Mouse (Mus musculus) kidney, postnatal 36 days (tissue): Measurements from ENCODE around the gene Gm21988.

ENCODE experiments used
- DNase-seq, 2 experiments: peaks; one replicate each; pipeline ENCODE4 v3.0.0; 2021 to 2022; ENCODE audit warnings: mixed read lengths in 2 of 2

Gm21988 gene

GRCm38 (mm10) chr11:70239541-70240279 lies at the start of gene Gm21988, which contains the start of gene Rnasek:
Gene Gm21988 (minus strand): TSS chr11:70239830.
Gene Rnasek (minus strand): TSS chr11:70239842.
- peak; percentile 84 to 89 for DNase-seq

- DNase-seq = peak in 1 of 2 experiments; percentile 50
Observed at GRCm38 (mm10) chr11:70289236-70289635, 49.6 kb upstream of the Gm21988 start.

DNA sequence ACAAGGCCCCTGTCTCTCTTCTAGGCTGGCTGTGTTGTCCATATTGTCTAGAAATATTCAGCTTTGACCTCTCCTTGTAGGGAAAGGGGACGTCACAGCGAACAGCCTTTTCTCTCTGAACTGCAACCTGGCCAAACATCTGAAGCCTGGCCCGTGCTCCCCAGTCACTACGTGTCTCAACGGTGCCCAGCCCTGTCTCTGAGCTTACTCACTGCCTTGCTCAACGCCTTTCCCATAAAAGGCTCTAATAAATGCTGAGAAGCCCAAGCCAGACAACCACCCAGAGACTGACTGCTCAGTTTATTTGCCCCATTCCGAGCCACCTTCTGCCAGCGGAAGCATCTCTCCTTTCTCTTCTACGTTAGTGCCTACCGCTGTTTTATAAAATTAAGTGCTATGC lies 48.5 kb upstream of the Gm21988 start:
- no peak for DNase-seq

GRCm38 (mm10) chr11:70285686-70286085 lies 46.1 kb upstream of the Gm21988 start:
- DNase-seq = no peak

GRCm38 (mm10) chr11:70284757-70285156 lies 45.1 kb upstream of the Gm21988 start:
- DNase-seq = no peak

- peak; percentile 40 to 59 for DNase-seq
Observed at GRCm38 (mm10) chr11:70283666-70284065, 44.0 kb upstream of the Gm21988 start.

- peak; percentile 24 to 49 for DNase-seq
Observed at GRCm38 (mm10) chr11:70280441-70280840, 40.8 kb upstream of the Gm21988 start.

- DNase-seq = no peak
Observed at GRCm38 (mm10) chr11:70278961-70279360, 39.3 kb upstream of the Gm21988 start.

DNA sequence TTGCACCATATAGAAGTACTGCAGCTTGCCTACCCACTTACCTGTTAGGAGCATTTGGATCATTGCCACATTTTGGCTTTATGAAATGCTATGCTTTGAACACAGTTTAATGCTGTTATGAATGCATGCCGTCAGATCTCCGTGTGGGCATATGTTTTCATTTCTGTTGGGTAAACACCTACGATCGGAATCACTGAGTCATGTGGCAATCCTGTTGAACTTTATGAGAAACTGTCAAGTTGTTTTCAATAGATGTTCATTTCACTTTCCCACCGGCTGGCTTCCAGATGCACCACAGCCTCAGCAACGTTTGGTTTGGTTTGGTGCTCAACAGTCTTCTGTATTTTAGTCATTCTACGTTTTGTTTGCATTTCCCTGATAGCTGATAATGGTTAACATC lies 32.0 kb upstream of the Gm21988 start:
- DNase-seq = no peak

GRCm38 (mm10) chr11:70266405-70266804 lies 26.8 kb upstream of the Gm21988 start:
- peak; percentile 27 to 28 for DNase-seq

- no peak for DNase-seq
Observed at GRCm38 (mm10) chr11:70265819-70266218, 26.2 kb upstream of the Gm21988 start.

- no peak for DNase-seq
Observed at GRCm38 (mm10) chr11:70265252-70265651, 25.6 kb upstream of the Gm21988 start.

- no peak for DNase-seq
Observed at GRCm38 (mm10) chr11:70259035-70259434, 19.4 kb upstream of the Gm21988 start.

- DNase-seq = peak; percentile 63 to 78
Observed at GRCm38 (mm10) chr11:70254931-70255531, 15.4 kb upstream of the Gm21988 start, which contains the start of gene Alox12. Gene Alox12 (minus strand): TSS chr11:70255353.

DNA sequence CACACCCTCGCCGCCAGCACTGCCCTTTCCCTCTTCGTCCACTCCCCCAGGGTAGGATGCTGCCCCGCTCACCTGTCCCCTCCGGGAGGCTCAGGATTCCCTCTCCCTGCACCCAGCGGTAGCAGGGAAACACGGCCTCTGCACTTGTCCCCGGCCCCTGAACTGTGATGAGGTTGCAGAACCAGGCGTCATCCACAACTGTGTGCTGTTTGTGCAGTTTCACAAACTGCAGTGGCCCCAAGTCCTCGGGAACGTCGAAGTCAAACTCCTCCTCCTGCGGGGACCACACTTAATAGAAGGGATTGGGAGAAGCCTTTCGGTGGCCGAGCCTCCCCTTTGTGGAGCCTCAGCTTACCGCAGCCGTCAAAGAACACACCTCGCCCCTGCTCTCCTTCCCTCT lies 14.7 kb upstream of the Gm21988 start:
- no peak for DNase-seq

DNA sequence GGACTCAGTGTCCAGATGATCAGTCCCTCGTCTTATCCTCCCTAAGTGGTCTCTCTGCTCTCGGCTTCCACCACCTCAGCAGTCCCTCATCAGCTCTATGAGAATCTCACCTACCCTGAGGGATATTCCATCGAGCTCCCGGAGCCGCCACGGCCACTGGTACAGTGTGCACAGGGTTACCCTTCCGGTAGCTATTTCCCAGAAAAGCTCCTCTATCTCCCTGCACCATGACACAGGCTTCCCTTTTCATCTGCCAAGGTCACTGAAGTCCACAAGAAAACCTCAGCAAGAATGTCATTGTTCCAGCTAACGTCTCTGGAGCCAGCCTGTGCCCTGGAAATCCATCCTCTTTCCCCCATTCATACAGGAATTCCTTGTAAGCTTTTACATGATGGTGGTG lies 12.2 kb upstream of the Gm21988 start:
- DNase-seq = no peak

GRCm38 (mm10) chr11:70250150-70250549 lies 10.5 kb upstream of the Gm21988 start:
- DNase-seq = no peak

DNA sequence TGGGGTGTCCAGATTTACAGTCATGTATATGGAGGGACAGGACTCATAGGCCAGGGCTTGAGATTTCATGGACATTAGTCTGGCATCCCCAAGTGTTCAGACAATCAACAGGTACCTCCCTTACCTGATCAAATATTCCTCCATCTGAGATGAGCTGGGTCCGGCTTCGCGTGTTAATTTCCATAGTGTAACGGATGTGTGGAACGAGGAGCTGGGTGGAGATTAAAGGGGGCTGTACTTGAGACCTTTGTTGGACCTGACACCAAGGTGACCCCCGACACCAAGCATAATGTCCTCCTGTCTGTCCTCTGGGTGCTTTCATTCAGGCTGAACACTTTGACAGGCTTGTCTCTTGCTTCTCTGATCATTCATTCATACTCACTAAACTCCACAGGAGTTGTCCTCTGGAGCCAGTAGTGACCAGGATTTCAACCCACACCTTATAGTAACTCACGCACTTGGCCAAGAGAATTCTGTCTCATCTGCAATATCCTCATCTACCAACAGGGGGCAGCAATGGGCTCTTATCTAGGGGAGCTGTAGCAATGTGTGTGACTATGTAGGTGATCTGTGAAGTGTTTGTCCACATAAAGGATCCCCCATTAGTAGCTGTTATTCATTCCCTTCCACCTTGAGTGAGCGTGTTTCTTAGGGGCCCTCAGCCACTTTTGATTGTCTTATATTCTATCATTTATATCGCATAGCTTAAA lies 7.7 kb upstream of the Gm21988 start:
- peak; percentile 64 to 87 for DNase-seq

DNA sequence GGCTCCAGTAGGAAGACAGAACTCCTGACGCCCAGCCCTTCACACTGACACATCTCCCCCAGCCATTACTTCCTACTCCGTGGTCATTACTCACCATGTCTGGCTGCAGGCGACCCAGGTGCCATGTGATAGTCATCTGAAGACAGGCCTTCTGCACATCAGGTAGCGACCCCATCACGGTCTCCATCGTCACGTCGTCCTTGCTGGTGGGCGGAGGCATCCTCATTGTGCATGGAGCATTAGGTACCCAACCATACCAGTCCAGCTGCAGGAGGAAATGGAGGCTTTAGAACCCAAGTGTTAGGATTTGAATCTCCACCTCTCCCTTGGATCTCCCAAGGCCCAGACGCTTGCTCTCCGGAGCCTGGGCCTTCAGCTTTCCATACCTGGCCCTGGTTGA lies 3.0 kb upstream of the Gm21988 start:
- DNase-seq = no peak

DNA sequence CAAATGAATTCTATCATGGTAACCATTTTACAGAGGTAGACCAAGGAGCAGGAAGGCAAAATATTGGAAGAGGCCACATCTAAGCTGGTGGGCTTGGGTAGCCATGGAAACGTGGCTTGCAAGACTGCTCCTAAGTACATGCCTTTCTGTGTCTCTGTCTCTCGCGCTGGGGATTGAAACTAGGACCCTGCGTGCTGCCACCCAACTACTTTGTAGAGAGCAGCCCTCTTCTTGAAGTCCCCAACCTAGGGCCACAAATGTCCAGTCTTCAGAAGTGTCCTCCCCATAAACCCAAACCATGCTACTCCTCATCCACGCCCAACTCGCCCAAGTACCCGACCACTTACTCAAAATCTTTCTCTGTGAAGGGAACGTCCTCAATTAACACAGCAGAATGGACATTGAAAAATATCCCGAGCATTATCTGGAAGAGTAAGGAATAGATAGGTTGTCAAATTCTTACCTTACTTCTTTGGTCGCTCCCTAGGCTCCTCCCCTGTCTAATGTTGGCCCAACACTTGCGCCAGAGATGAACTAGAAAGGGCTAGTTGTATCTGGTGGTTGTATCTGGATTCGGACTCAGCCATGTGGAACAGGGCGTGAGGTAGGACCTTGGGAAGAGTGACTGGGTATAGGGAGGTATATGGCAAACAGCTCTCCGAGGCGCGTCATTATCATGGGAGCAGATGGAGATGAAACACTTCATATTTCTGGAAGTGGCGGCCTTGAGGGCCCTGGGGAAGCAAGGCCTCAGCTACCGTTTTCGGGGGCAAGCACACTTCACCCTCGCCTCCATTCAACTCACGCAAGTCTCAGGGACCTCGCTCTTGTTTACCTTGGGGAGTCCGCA lies 814 bp downstream of the Gm21988 start:
- DNase-seq = peak; percentile 53 to 56

DNA sequence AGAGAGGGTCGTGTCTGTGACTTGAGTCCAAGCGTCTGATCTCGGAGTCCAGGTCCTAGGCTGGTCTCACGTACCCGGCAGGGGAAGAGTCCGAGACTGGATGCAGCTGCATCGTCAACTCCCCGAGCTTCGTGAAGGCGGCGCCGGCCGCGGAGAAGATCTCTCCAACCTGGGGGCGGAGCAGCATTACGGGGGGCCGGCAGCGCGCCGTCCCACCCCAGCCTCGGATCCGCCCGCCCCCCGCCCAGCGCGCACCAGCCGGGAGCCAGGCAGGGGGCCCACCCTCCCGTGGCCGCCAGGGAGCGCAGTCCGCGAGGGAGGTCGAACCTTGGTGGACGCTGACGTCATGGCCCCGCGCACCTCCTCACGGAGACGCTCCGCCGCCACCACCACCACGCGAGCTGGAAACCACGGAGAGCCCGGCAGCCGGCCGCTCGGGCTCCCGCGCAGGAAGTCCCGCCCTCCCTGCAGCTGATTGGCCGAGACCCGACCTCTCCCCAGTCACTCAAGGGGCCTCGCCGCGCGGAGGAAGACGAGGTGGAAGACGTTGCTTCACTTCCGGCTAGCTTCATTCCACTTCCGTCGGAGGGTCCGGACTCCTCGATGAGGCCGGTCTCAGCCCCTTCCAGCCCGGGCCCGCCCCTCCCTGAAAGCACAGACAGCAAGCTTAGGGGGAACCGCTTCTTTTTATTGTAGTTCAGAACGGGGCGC lies 2.0 kb downstream of the Gm21988 start, which contains the start of gene 0610010K14Rik:
Gene 0610010K14Rik, minus strand, starts transcription at position 458 of the 711 bp plus-strand sequence.
- peak; percentile 98 to 99 for DNase-seq

DNA sequence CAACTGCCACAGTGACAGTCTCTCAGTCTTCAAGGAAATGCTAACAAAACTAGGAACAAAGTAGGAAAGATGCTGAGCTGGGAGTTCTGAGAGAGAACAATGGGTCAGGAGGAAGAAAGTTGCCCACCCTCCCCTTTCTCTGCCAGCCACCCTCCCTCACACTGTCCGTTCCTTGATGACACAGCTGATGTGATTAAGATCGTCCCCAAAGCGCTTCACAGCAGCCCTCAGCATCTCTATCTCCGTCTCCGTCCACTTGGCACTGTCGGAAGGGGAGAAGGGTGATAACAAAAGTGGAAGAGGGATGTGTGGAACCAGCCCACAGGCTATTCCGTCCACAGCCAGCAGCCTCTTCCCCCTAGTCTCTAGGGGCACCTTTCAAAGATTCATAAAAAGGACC lies 2.9 kb downstream of the Gm21988 start:
- DNase-seq = peak in 1 of 2 experiments; percentile 18
